35 mouse cellular contexts compared by ENCODE assay signal in the genomic region with DNA sequence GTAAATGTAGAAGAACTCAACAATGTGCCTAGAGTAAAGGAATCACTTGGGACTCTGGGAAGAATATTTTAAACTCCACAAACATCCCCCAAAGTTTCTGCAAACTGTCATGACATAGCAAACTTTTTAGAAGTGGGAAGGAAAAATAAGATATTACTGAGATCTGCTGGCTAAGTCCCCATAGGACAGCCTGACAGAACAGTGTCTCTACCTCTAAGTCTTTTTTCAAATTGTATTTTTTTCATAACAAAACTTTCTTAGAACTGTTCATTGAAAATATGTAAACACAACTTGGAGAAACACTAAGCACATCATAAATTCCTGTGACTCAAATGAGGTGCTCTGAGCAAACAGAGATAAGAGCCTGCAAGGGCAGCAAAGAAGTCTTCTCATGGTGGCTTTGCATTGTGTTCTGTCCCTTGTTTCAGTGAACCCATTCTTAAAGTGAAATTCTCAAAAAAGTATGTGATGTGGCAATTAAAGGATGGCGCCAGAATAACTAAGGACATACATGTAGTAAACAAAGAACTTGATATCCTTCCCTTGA.
"Had no signal": no experiment of that assay in that cellular context is flagged by ENCODE, and none has a peak within 500 bp of the region (broad histone marks: within the 10 kb centered on the region; RNA-seq: fewer than 3 reads in every experiment).

No protein-coding gene starts in this region.

- ATAC-seq: hindbrain, embryonic 16.5 days; hindbrain, postnatal 0 days; inflammation-experienced regulatory T-cells, adult 6 months; intestine, embryonic 15.5 days; intestine, embryonic 16.5 days; intestine, postnatal 0 days had no signal

- H3K9me3 ChIP-seq: heart, embryonic 10.5 days; heart, embryonic 12.5 days; heart, embryonic 13.5 days; heart, embryonic 15.5 days; hindbrain, embryonic 10.5 days; hindbrain, embryonic 12.5 days; hindbrain, embryonic 13.5 days; hindbrain, embryonic 15.5 days; intestine, embryonic 15.5 days; kidney, embryonic 15.5 days had no signal

- H3K9ac ChIP-seq: heart, embryonic 12.5 days; heart, embryonic 13.5 days; heart, embryonic 15.5 days; hindbrain, embryonic 12.5 days; hindbrain, embryonic 13.5 days; hindbrain, embryonic 14.5 days; hindbrain, embryonic 15.5 days; intestine, embryonic 15.5 days; kidney, embryonic 15.5 days had no signal

- H3K4me1 ChIP-seq: heart, embryonic 10.5 days; heart, embryonic 12.5 days; heart, embryonic 13.5 days; heart, embryonic 15.5 days; hindbrain, embryonic 10.5 days; hindbrain, embryonic 12.5 days; hindbrain, embryonic 15.5 days; intestine, embryonic 15.5 days; kidney, embryonic 15.5 days had no signal

- DNase-seq: heart, adult 2 months; heart, postnatal 10 days; heart, postnatal 14 days; heart, postnatal 36 days; heart, postnatal 4 days; kidney, adult 11 months; kidney, adult 18-20 months; kidney, adult 2 months; kidney, adult 8-10 months; kidney, adult 9 months; kidney, postnatal 10 days; kidney, postnatal 14 days; kidney, postnatal 25 days; kidney, postnatal 36 days; kidney, postnatal 4 days; layer of hippocampus, adult 9-11 months had no signal

- H3K4me2 ChIP-seq: heart, embryonic 11.5 days; heart, embryonic 12.5 days; heart, embryonic 13.5 days; heart, embryonic 15.5 days; hindbrain, embryonic 12.5 days; hindbrain, embryonic 13.5 days; hindbrain, embryonic 14.5 days; hindbrain, embryonic 15.5 days; intestine, embryonic 15.5 days; kidney, embryonic 15.5 days had no signal

- H3K4me3 ChIP-seq: heart, adult 2 months; heart, embryonic 10.5 days; heart, embryonic 12.5 days; heart, embryonic 13.5 days; heart, embryonic 15.5 days; hindbrain, embryonic 10.5 days; hindbrain, embryonic 12.5 days; hindbrain, embryonic 13.5 days; hindbrain, embryonic 15.5 days; intestine, embryonic 15.5 days; kidney, embryonic 15.5 days; layer of hippocampus, adult 2 months had no signal

- H3K27me3 ChIP-seq: heart, embryonic 12.5 days; heart, embryonic 13.5 days; heart, embryonic 15.5 days; hindbrain, embryonic 12.5 days; hindbrain, embryonic 13.5 days; hindbrain, embryonic 15.5 days; intestine, embryonic 15.5 days; kidney, embryonic 15.5 days had no signal

- H3K27ac ChIP-seq: heart, adult 2 months; heart, embryonic 10.5 days; heart, embryonic 13.5 days; heart, embryonic 15.5 days; hindbrain, embryonic 10.5 days; hindbrain, embryonic 12.5 days; hindbrain, embryonic 13.5 days; hindbrain, embryonic 14.5 days; hindbrain, embryonic 15.5 days; hindbrain, postnatal 0 days; intestine, embryonic 15.5 days; kidney, embryonic 15.5 days; kidney, postnatal 0 days; layer of hippocampus, adult 2 months had no signal

- H3K36me3 ChIP-seq: heart, embryonic 10.5 days; heart, embryonic 12.5 days; heart, embryonic 13.5 days; heart, embryonic 15.5 days; hindbrain, embryonic 10.5 days; hindbrain, embryonic 12.5 days; hindbrain, embryonic 13.5 days; hindbrain, embryonic 15.5 days; intestine, embryonic 15.5 days; kidney, embryonic 15.5 days had no signal
